Mouse (Mus musculus) mesoderm, embryonic 11.5 days (tissue): Measurements from ENCODE around the gene Maats1.

Source experiments
- DNase-seq: peaks from one replicate; pipeline ENCODE4 v3.0.0-alpha.2; 2012; ENCODE audit warnings: low read depth, low spot score

The Maats1 gene

DNA sequence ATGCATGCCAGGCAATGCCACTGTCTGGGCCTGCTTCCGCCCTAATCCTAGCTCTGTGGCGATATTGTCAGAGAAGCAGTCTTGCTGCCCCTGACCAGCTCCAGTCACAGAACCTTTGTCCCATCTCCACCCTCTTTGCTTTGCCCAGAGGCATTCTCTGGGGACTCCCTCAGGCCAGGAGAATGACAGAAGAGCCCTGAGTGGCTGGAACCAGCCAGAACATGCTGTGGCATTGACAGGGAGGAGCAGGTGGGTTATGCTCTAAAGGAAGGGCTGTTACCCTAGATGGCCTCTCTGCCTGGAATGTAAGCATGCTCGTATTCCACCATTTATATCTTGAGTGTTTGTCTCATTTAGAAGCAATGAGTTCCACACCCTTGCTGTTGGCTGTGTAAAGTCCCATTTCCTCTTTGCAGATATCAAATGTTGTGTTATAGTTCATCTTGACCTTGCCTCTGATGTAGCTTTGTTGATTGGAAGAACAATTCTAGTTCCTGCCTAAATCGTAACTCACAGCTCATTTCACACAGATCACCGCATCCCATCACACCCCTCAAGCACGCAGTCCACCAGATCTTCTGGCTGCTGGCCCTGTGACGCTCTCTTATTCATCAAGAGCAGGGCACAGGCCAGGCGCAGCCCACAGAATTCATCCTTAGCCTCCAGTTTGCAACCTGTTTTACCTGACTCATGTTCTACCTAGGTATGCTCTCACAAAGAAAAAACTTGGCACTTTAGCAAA lies 28.9 kb upstream of the Maats1 start:
- DNase-seq: no peak

DNA sequence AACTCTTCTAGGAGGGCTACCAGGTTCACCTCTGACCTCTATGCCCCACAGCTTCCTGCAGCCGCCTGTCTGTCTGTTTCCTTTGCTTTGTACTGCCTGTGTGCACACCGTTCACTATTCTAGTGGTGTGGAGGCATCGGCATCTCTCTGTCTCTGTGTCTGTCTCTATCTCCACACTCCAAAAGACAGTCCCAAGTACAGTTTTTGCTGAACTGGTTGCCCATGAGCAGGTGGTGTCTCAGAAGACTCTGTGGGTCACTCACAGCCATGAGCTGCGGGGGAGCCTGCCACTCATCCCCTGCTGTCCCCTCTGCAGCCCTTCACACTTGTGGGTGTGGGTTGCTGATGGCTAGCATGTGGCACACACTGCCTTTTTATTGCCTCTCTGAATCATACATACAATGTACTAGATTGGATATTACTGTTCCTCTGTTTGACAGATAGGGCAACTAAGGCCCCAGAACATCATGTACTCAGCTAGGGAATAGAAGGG lies 28.1 kb upstream of the Maats1 start:
- no peak for DNase-seq

DNA sequence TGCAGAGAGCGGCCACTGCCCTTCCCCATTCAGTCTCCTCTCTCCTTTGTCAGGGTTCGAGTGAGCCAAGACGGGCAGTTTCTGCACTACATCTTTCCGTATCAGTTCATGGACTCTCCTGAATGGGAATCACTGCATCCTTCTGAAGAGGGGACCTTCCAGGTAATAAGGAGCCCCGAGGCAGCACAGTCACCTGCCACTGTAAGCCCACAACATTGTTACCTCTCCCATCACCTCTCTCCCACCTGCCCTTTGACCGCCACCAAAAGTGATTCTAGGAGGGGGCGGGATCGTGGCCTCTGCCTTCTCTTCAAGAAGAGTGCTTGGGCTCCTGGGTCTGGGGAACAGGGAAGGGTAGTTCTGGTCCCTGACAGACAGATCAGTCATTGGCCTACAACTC lies 27.5 kb upstream of the Maats1 start:
- no peak for DNase-seq

DNA sequence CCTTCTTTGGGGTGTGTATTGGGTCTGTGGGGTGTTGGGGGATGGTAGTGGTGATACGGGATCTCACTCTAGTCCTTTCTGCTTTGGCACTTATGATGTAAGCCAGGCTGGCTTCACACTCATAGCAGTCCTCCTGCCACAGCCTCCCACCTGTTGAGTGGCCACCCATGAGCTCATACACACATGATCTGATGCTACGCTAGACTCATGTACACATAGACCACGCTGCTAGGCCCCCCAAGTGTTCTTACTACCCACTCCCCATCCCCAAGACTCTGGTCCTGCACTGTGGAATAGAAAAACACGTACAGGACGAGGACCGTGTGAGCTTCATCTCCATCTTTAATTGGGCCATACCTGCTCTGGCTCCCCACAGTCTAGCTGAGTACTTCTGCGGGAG lies 27.1 kb upstream of the Maats1 start:
- no peak for DNase-seq

DNA sequence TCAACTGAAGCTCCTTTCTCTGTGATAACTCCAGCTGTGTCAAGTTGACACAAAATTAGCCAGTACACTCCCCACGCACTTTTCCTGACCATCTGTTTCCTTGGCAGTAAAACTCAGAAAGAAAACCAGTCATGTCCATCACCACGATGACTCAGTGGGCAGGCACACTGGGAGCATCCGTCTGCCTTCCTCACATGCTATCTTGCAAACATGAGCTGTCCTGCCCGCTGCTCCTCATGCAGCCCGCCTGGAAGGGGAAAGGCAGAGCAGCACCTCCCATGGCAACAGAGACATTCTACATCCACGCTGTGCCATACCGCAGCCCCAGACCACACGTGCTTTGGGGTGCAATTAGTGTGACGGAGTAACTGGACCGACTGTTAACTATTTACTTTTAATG lies 26.4 kb upstream of the Maats1 start:
- DNase-seq: no peak

DNA sequence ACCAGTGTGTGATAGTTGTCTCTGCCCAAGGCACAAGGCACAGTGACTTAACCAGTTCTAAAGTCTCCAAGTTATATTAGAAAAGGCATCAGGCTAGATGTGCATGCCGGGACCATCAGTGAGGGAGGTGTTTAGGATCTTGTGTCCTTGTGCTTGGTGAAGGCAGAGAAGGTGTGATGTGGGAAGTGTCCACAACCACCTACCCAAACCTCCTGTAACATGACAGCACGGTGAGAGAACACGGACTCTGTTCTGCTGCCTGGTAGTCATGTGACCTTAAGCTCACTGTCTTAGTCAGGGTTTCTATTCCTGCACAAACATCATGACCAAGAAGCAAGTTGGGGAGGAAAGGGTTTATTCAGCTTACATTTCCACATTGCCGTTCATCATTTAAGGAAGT lies 24.3 kb upstream of the Maats1 start:
- DNase-seq: no peak

DNA sequence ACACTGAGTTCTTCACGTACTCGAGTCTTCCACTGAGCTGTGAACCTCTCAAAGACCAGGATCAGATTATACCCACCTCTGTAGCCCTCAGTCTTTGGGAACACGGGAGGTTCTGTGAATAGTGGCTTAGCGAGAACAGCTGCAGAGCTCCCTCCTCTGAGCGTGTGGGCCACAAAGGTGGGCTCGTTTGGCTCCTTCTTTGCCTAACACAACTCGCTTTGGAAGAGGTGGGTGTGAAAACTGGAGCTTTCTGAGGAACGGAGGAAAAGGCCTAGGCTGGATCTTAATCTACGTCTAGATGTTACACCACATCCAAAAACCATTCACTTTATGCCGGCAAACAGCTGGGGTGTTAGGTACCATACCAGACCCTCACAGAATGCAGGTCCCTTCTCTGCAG lies 23.4 kb upstream of the Maats1 start:
- DNase-seq: no peak

DNA sequence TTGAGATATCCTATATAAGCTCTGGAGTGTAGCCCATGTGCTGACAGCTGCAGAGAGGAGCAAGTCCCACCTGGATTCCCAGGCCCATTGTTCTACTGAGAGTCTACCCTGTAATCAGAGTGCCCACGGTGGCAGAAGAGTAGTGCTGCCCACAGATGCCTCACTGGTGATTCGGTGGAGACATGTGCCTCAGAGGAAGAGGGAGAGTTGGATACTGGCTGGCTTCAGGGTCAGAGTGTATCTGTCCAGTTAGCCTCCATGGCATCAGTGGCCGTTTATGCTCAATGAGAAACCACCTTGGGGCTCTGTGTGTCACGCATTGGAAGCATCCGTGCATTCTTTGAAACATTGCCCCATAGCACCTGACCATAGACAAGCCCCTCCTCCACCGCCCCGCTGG lies 21.7 kb upstream of the Maats1 start:
- no peak for DNase-seq

DNA sequence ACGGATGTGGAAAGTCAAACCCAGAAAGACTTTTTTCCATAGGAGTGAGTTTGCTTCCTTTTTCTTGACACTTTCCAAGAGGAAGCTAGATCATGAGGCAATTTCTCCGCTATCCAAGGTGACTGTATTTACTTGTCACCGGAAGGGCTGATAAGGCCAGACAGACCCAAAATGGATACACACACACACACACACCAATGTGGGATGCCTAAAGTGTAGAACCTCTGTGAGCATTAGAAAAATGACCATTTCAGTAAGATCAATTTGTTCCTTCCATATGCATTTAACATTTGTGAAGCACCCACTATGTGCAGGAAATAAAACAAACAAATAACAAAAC lies 21.3 kb upstream of the Maats1 start:
- no peak for DNase-seq

DNA sequence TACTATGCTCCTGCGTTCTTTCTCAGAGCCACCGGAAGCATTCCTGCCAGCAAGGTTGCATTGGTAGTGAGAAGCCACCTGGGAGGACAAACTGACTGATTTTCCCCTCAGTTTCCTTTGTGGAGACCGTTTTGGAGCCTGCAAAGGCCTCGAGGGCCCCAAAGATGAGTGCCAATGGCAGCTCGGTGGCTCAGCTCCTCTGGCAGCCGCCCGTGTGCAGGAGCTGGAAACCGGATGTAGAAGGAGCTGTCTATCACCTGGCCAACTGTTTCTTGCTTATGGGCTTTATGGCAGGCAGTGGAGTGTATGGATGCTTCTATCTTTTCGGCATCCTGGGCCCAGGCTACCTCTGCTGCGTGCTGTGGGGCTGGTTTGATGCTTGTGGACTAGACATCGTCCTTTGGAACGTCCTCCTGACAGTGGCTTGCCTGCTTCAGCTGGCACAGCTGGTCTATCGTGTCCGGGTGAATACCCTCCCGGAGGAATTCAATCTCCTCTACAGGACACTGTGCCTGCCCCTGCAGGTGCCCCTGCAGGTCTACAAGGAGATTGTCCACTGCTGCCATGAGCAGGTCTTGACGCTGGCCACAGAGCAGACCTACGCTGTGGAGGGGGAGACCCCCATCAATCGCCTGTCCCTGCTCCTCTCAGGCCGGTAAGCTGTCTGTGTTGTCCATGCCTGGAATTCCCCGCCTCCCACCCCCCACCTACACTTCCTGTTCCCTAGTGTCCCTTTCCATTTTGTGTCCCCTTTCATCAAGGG lies 20.7 kb upstream of the Maats1 start:
- no peak for DNase-seq

DNA sequence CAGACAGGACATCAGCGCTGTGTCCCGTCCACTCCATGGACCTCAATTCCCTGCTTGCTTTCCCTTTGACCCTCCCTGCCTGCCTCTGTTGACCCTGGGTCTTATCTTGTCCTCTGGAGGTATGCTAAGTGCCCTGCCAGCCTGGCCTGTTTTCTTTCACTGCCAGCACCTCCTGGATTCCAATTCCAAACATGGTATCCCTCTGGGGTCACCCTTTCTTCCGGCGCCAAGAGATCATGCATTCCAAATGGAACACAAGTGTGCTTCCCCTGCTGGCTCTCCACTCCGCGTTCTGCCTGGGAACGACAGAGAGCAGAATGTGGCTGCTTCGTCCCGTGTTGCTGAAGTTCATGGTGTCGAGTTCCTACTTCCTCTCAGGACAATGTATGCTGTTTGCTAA lies 20.0 kb upstream of the Maats1 start, which contains the start of gene Popdc2:
Gene Popdc2, plus strand, starts transcription at position 277 of the 400 bp plus-strand sequence.
- DNase-seq: no peak

DNA sequence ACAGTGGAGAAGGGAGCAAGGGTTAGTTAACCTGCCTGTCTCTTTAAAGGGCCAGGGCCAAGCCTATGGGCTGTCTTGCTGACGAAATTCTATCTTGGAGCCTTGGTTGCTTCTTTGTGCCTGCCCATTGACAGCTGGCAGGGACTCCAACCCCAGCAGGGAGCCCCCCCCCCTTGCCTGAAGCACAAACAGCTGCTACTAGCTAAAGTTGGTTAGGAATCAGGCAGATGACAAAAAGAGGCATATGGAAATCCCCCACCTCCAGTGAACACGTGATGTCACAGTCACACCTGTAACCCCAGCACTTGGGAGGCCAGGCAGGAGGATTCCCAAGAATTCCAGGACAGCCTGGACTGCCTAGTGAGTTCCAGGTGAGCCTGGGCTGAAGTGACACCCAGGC lies 18.4 kb upstream of the Maats1 start:
- no peak for DNase-seq

DNA sequence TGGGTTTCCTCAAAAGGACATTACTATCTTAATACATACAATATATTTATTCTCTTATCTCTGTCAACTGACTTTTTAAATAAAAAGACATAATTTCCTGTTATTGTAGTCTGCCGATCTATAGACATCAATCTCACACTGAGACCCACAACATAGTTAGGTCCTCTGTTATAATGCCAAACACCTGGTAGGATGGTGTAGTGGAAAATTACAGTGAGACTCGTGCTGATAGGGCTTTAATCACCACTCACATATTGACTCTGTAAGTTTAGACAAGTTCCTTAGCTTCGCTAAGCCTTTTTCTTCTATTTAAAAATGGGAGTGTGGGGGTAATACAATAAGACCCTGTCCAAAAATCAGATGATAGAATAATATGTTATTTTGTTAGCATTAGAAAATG lies 17.9 kb upstream of the Maats1 start:
- DNase-seq: no peak

DNA sequence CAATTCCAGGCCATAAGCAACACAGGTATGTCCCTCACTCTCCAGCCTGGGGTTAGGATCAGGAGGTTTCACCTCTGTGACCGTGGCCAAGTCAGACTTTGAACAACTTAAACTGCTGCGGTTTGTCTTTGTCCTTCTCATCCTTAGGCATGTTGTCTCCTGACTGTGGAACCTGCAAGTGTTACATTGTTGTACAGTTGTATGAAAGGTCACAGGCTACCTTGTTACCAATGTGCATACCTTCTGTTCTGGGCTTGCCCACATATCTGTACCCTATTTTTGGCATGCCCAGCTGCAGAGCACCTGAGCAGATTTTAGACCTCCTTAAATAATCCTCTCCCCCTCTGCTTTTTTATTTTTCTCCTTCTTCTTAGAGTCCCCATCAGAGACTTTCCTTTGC lies 17.3 kb upstream of the Maats1 start:
- no peak for DNase-seq

DNA sequence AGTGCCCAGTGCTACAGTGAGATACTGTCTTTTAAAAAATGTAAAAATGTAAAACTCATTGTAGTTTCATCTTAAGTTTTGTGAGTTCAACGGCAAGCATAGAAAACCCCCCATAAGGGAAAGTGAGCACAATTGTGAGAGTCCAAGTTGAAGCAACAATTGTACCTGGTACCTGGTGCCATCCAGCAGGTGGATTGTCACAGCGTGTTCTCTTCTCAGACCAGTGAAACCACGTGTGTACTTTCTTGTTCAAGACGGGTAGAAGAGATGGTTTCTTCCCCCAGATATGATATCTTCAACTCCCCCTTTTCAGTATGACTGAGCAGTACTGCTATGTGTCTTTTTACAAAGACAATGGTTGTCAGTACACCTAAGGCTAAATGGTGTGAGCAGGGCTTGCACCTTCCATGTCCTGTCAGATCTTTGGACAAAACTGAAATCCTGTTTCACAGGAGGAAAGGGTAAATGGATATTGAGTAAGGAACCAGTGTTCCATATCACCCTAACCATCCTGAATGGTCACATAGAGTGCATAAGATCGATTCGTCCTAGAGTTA lies 16.4 kb upstream of the Maats1 start:
- DNase-seq: no peak

DNA sequence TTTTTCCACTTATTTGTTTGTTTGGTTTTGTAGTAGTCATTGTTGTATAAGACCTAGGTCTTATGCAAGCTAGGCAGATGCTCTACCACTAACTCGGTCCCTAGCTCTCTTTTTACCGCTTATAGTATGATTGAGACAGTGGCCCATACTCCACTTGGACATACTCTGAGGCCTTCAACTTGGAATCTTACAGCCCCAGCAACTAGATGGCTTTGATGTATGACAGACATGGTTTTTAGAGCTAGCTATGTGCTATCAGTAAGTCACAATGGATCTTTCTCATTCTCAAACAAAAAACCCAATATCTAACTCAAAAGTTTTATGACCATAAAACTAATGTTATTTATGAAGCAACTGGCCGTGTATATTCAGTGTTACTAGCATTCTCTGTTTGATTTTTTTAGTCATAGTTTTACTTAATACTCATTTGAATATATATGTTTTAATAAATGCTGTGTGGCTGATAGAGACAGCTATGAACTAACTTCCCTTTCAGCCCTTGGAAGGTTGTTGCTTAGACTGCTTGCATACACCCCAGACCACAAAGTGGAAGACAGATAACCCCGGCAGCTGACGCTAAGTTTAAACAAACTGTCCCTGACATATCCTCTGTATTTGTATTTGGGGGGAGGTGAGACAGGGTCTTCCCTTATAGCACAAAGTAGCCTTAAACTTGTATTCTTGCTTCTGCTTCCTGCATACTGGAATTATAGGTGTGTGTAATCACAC lies 12.4 kb upstream of the Maats1 start:
- no peak for DNase-seq

DNA sequence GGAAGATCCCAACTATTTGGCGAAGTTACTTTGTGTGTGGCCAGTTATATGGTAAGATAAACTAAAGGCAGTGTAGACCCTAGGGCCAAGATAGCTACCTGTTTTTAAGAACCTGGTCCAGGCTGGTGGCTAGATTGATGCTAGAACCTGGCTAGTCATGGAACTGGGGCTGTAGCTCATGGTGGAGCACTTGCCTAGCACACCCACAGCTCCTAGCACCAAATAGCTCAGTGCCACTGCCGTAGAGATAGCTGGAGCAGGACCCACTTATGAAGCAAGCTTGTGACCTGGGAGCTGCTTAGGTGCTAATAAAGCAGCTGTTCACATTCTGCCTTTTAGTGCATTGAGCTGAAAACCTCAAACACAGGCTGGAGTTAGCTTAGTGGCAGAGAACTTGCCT lies 11.7 kb upstream of the Maats1 start:
- DNase-seq: no peak

DNA sequence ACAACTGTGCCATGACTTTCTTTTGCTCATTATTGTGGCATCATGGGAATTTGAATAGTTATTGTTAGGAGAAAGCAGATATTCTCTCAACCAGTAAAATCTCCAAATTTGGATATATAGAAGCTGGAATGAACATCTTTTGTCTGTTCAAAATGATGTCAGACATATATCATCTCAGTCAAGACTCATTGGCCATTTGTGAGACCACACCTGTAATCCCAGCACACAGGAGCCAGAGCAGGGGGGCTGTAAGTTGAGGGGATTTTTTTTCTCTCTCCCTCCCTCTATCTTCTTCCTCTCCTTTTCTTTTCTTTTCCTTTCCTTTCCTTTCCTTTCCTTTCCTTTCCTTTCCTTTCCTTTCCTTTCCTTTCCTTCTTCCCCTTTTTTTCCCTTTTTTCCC lies 10.9 kb upstream of the Maats1 start:
- DNase-seq: no peak

DNA sequence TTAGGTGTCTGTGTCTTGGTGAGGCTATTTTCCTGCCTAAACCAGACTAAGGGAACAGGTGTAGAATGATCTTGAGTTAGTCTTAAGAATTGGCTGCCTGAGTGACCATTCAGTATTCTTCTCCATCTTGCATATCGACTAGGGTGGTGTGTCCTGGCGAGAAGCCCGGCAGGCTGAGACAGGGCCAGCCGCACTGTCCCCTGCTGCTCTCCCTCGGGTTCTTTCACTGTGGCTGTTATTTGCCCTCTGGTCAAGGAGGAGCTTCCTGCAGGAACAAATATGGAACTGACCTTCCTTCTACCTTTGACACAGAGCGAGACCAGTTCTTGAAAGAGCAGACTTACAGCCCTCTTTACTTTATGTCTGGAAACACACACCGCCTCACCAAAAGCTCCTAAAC lies 10.1 kb upstream of the Maats1 start:
- DNase-seq: no peak

DNA sequence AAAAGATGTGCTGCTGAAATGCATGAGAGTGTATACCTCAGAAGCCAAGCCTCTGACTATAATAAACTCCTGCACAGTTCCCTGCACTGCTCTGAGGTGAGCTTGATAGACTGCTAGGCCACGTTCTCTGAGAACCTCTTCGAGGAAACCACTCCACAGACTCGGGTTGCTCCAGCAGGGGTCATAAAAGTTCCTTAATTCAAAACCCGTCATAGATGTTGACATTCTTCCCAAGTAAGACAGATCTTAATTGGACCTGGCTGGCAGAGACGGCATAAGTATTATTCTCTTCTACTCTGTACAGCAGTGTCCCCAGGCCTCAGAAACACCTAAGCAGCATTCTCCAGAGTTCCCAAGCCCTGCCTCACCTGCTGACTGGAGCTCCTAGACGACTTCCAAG lies 9.0 kb upstream of the Maats1 start:
- DNase-seq: no peak

DNA sequence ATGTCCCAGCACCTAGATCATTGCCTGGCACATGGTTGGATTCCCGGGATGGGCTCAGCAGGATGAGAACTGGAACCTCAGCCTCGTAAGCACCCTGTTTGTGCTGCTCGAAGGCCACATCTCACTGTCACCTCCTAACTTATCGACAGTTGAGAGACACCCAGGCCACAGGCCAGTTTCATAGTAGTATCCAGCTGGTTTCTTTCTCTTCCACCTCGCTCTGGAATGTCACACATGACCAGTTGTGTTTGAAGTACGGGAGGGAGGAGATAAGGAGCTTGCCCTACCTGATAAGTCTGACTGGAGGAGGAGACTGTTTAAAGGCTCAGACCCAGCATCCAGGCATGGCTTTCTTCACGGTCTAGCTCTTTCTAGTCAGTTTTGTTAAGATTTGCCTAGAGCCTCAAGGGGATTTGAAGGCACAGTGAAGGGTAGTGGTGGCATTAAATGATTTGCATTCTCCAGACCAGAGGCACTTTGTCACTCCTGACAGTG lies 8.5 kb upstream of the Maats1 start:
- no peak for DNase-seq

DNA sequence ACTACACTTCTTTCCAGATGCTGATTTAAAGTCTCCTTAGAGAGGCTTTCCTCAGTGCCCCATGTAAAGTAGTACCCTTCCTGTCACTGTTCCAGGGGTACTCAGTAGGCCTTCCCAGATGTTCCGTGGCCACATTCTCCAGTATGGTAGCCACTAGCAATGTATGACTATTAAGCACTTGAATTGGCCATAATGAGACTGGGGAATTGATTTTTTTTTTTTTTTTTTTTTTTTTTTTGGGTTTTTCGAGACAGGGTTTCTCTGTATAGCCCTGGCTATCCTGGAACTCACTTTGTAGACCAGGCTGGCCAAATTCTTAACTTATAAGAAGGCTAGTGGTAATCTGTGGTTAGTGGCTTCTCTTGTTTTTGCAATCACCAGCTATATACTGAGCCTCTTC lies 7.9 kb upstream of the Maats1 start:
- DNase-seq: no peak
